Mouse (Mus musculus) right cerebral cortex, adult 2 months (tissue): ENCODE measurements around the gene Mta3.

Experiments
- DNase-seq, 2 experiments: peaks; one replicate each; pipeline ENCODE4 v3.0.0; 2021 to 2022; ENCODE audit warnings: low spot score in 2 of 2

The Mta3 gene

GRCm38 (mm10) chr17:83706116-83706593 is at the start of gene Mta3:
TSS of gene Mta3 (plus strand) at chr17:83706163.
- DNase-seq = peak; percentile 43 to 52

GRCm38 (mm10) chr17:83657375-83657774 is 48.6 kb upstream of the Mta3 start:
- DNase-seq = no peak

GRCm38 (mm10) chr17:83658943-83659342 is 47.0 kb upstream of the Mta3 start:
- no peak for DNase-seq

DNA sequence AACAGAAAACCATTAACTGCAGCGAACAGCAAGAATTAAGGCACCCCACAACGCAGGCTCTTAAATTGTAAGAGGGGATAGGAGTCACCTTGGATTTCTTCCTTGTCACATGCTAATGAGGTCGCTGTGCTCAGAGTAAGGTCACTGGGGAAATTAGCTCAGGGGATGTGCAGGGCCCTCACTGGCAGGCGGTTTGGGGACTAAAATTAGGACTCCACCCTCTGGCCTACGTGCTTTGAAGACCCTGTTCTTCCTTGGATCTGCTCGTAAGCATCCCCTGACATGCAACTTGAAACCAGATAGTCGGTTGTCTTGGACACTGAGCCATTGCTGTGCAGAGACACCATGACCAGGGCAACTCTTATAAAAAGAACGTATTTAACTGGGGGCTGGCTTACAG is 41.2 kb upstream of the Mta3 start:
- DNase-seq = no peak

DNA sequence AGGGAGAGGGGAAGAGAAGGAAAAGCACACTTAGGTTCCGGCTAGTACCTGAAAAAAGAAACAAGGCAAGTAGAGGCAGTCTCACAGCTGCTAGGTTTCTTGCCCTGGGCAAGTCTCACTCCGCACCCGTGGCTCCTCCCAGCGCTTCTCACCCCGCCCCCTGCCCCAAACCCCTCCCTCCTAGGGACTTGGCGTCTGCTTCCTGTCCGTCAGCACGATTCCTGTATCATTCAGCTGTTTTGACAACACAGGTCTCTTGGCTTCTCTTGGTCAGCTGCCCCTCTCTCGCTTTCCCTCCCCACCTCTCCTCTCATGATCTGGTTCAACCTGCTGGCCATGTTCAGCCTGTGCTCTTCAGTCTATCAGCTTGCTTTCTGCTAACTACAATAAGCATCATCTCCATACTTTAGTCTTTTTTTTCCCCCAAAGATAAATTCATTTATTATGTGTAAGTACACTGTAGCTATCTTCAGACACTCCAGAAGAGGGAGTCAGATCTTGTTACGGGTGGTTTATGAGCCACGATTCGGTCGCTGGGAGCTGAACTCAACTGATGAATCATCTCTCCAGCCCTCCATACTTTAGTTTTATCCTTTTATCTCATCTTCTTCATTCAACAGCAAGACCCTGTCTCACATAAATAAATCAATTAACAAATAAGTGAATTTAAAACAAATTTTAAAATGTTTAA is 39.2 kb upstream of the Mta3 start:
- no peak for DNase-seq

- DNase-seq = no peak
Measured at GRCm38 (mm10) chr17:83667934-83668690, 37.9 kb upstream of the Mta3 start.

GRCm38 (mm10) chr17:83672685-83673084 is 33.3 kb upstream of the Mta3 start:
- no peak for DNase-seq

DNA sequence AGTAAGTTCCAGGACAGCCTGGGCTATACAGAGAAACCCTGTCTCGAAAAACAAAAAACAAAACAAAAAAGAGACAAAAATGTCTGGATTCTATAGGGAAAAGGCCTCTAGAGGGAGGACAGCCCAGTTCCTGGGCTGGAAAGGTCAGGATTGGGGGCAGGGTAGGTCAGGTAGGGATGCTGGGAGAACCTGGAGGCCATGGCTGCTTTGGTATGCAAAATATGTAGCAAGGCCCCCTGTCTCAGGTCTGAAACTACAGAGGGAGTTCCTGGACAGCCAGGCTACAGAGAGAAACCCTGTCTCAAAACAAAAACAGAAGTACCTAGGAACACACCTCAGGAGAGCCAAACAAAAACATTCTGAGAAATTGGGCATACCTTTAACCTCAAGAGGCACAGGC is 28.6 kb upstream of the Mta3 start:
- no peak for DNase-seq

GRCm38 (mm10) chr17:83681977-83682376 is 24.0 kb upstream of the Mta3 start:
- no peak for DNase-seq

DNA sequence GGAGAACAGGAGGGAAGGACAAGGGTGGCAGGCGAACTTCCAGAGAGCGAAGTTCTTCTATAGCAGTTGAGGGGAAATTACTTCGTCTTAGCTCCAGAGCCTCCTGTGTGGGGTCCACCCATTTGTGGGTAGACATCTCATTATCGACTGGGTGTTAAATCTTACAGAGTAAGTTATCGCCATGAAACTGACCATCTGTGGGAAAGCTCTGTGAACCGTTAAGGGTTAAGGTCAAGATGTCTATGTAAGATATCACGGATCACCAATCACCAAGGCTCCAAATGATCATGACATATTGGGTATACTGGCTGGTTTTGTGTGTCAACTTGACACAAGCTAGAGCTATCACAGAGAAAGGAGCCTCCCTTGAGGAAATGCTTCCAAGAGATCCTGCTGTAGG is 21.5 kb upstream of the Mta3 start:
- DNase-seq = no peak

DNA sequence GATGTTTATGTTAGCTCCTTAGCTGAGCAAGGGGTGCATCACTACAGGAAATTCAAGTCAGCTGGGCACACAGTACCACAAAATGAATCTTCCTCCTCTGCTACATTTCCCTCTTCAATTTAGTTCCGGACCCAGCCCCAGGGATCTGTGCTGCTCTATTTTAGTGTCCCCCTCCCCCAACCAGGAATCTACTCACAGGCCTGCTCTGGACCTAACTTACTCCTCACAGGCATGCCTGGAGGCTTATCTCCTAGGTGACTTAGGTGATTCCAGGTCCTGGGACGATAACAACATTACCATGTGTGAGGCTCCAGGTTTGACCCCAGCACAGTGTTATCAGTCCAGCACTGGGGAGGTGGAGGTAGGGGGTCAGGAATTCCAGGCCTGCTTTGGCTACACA is 15.5 kb upstream of the Mta3 start:
- DNase-seq = no peak

DNA sequence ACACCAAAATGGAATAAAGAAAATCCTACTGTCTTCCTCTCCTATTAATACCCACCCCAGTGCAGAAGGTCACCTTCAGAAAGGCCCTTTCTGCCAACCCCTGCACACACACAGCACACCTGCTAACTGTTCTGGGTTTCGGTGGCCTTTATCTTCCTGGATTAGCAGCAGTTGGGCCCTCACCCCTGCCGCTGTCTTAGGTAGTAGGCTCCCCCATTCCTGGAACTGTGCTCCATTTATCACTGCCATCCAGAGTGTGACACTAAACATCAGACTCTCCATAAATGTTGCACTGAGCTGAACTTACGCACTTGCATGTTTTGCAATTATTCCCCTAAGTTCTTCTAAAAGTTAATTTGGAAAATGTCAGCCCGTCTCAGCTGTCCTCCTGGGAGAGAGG is 14.6 kb upstream of the Mta3 start:
- no peak for DNase-seq

DNA sequence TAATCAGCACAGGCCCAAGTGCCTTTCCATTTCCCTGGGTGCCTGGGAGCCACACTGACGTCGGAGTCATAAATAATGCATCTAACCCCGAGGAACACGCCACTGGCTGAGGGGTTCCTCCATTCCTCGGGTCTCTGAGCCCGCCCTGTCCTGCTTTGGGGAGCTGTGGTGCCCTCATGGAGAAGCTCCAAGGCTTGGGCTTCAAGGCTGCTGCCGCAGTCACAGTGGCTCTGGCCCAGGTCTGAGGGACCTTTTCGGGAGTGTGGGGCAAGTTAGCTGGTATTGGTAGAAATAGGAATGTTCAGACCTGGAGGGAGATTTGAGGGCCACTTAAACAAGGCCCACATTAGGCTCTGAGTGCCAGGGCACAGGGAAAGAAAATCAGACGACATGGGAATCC is 12.0 kb upstream of the Mta3 start:
- DNase-seq = no peak

DNA sequence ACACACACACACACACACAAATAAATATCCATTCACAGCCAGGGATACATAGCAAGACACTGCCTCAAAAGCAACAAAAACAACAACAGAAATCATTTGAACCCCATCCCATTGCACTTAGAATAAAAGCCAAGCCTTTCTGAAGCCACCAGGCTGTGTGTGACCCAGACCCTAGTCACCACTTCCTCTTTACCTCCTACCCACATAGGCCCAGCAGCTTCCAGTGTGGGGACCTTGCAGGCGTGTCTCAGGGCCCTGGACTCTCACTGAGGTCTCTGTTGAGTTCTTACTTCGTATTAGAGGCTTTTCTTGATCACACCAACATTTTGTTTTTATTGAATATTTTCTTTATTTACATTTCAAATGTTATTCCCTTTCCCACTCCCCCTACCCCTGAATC is 10.2 kb upstream of the Mta3 start:
- no peak for DNase-seq

DNA sequence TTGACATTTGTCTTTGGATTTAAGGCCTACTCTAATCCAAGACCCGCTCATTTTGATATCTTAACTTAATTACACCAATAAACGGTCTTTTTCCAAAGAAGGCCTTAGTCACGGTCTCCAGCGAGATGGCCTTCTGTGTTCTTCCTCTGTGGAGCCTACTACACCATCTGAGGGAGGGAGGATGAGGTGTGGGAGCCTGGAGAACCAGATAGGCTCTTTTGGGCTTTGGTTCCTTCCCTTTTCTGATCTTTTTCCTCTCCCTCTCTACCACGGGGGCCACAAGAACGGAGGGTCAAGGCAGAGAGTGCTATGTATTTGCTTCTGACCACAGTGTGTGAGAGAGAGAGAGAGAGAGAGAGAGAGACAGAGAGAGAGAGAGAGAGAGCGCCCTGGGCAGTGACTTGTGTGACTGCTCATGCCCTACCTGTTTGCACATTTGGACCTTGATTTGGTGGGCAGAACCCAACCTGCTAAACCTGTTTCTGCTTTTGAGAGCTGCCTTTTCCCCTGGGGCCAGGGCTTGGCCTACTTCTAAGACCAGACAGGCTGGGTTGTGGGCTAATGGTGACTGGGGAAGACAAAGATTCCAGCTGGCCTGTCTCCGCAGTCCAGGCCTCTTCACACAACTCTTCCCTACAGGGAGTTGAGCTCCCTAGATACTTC is 6.8 kb upstream of the Mta3 start:
- DNase-seq = no peak

GRCm38 (mm10) chr17:83700125-83700524 is 5.8 kb upstream of the Mta3 start:
- no peak for DNase-seq

GRCm38 (mm10) chr17:83704469-83704868 is 1.5 kb upstream of the Mta3 start:
- DNase-seq = no peak

- DNase-seq = peak; percentile 35 to 44
Measured at GRCm38 (mm10) chr17:83705352-83706115, 429 bp upstream of the Mta3 start.

- DNase-seq = peak; percentile 20 to 21
Measured at GRCm38 (mm10) chr17:83706594-83707126, 697 bp downstream of the Mta3 start.

- DNase-seq = no peak
Measured at GRCm38 (mm10) chr17:83707372-83707771, 1.4 kb downstream of the Mta3 start.

DNA sequence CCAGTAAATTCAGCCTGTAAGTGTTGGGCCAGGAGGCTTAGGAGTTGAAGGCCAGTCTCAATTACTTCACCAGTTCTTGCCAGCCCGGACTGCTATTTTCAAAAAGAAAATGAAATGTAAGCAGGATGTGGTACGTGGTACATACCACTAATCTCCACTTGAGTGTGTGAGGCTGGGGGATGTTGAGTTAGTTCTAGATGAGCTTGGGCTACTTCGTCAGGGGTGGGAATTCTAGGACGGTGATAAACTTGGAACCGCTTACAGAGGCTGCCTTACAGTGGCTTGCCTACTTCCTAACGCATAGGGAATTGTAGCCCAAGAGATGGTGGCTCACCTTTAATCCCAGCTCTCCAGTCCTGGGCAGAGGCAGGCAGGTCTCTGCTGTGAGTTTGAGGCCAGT is 1.9 kb downstream of the Mta3 start:
- no peak for DNase-seq

- DNase-seq = no peak
Measured at GRCm38 (mm10) chr17:83708256-83708655, 2.3 kb downstream of the Mta3 start.
